Mouse (Mus musculus) C2C12 (cell line): ENCODE data around the gene Sdhb.

Source experiments
- CEBPB ChIP-seq: IDR thresholded peaks from one replicate; pipeline ENCODE4 v1.6.1; 2011; ENCODE audit warnings: low read depth, mild to moderate bottlenecking, control low read depth, moderate library complexity
- CTCF ChIP-seq: IDR thresholded peaks from one replicate; pipeline ENCODE4 v1.5.1; 2011; ENCODE audit not compliant: control insufficient read depth, insufficient read depth, insufficient read length
- MAX ChIP-seq: IDR thresholded peaks from one replicate; pipeline ENCODE4 v1.6.1; 2011; ENCODE audit warnings: mild to moderate bottlenecking, control low read depth
- MYOD1 ChIP-seq: IDR thresholded peaks from one replicate; pipeline ENCODE4 v1.6.1; 2011; ENCODE audit warnings: low read depth; ENCODE audit not compliant: control insufficient read depth, insufficient read length
- USF1 ChIP-seq: IDR thresholded peaks from one replicate; pipeline ENCODE4 v1.6.1; 2011; ENCODE audit warnings: low read depth, mild to moderate bottlenecking, control low read depth, moderate library complexity

DNA sequence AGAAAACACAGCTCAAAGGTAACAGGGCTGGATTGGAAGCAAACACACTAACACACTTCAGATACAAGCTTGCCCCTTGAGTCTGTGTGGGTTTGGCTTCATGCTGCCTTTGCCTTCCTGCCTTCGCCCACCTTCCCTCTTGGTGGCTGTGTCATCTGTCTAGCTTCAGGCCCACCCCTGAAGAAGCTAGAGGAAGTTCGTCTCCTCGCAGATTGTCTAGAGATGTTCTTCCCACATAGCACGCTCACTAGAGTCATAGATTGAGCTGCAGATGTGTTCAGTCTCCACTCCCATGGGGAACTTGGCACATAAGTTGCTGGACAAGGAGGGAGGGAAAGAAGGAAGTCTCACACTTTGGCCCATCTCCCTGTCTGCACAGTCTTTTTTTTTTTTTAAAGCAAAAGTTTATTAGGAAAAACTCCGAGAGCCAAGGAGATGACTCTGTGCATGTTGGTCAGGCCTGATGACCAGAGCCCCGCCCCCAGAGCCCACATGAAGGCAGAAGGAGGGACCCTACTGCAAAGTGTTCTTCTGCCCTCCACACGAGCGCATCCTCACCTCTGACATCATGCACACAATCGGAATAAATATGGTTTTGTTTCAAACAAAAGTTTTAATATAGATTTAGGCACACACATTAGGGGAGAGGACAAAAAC lies 3.1 kb downstream of the Sdhb start:
- TF ChIP-seq CTCF = no peak
- TF ChIP-seq MYOD1 = no peak
- no peak for TF ChIP-seq USF1
- no peak for TF ChIP-seq MAX
- TF ChIP-seq CEBPB = no peak
